Mouse (Mus musculus) forebrain, embryonic 10.5 days (tissue): ENCODE measurements at regions not wholly inside any gene's neighbourhood (a gene's known extent, or its start where the extent isn't known, plus 50 kb on each side); places are given as distances from the start of the nearest gene placed in this dataset.

Experiments used
- DNase-seq: peaks from one replicate; pipeline ENCODE4 v3.0.0-alpha.2; 2017; ENCODE audit warnings: low spot score; ENCODE audit errors: extremely low spot score
- H3K27ac ChIP-seq: fragments of 300-500 bp; sonication (generic); 2 replicates; pipeline ENCODE4 v1.5.1; 2016; ENCODE audit warnings: mild to moderate bottlenecking
- H3K27me3 ChIP-seq: fragments of 300-500 bp; sonication (generic); 2 replicates; pipeline ENCODE4 v1.6.1; 2016; ENCODE audit warnings: mild to moderate bottlenecking; ENCODE audit not compliant: poor library complexity, severe bottlenecking
- H3K36me3 ChIP-seq: fragments of 300-500 bp; sonication (generic); replicated peaks from 2 replicates; pipeline ENCODE4 v1.6.1; 2016; ENCODE audit warnings: mild to moderate bottlenecking, moderate library complexity
- H3K4me1 ChIP-seq: fragments of 300-500 bp; sonication (generic); 2 replicates; pipeline ENCODE4 v1.6.1; 2016
- H3K4me3 ChIP-seq: fragments of 300-500 bp; sonication (generic); 2 replicates; pipeline ENCODE4 v1.5.1; 2016; ENCODE audit warnings: mild to moderate bottlenecking, moderate library complexity
- H3K9me3 ChIP-seq: fragments of 300-500 bp; sonication (generic); 2 replicates; pipeline ENCODE4 v1.6.1; 2016; ENCODE audit warnings: mild to moderate bottlenecking, moderate library complexity
- WGBS: fragments of 180-500 bp; shearing (Covaris S2); methylation state at CpG from one replicate; pipeline ENCODE4 v1.1.7; 2016; 5-methylcytosine and 5-hydroxymethylcytosine counted together

- no peaks in the 10 kb centered on the region for H3K36me3 ChIP-seq
- no peak overlapping the region for H3K27ac ChIP-seq
- peaks cover 5% of the 10 kb centered on the region for H3K9me3 ChIP-seq
- no peaks in the 10 kb centered on the region for H3K4me1 ChIP-seq
- no peaks in the 10 kb centered on the region for H3K27me3 ChIP-seq
- H3K4me3 ChIP-seq: no peak overlapping the region
- no peak for DNase-seq
- 55% methylated on average over 3 of the region's 3 CpGs for WGBS
Observed at GRCm38 (mm10) chr14:80083724-80084123, 99.8 kb downstream of the Olfm4 start.

DNA sequence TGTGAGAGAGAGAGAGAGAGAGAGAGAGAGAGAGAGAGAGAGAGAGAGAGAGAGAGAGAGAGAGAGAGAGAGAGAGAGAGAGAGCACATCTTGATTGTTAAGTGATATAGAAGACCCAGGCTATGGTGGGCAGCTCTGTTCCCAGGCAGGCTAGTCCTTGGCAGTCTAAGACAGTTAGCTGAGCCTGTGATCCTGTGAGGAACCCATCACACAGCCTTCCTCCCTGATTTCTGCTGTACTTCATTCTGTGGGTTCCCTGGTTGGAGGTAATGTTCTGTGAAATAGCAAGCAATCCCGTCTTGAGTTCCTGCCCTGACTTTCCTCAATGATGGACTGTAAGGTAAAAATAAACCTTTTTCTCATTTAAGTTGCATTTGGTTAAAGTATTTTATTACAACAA lies 113.4 kb downstream of the Olfm4 start:
- DNase-seq: no peak
- H3K27ac ChIP-seq: peak overlapping the region; percentile 62
- H3K27me3 ChIP-seq: no peaks in the 10 kb centered on the region
- WGBS: 46% methylated on average over 1 of the region's 1 CpGs
- no peaks in the 10 kb centered on the region for H3K36me3 ChIP-seq
- no peaks in the 10 kb centered on the region for H3K9me3 ChIP-seq
- H3K4me3 ChIP-seq: no peak overlapping the region
- H3K4me1 ChIP-seq: peaks cover 17% of the 10 kb centered on the region

- no peak for DNase-seq
- 87% methylated on average over 6 of the region's 6 CpGs for WGBS
- H3K27ac ChIP-seq: no peak overlapping the region
Observed at GRCm38 (mm10) chr14:80113115-80113687, 129.3 kb downstream of the Olfm4 start.

GRCm38 (mm10) chr14:80114326-80114725 lies 130.4 kb downstream of the Olfm4 start:
- no peak for DNase-seq
- Histone ChIP-seq H3K4me1 (no peaks in the 10 kb centered on the region), H3K4me3 (no peak overlapping the region), H3K36me3 (no peaks in the 10 kb centered on the region), H3K9me3 (no peaks in the 10 kb centered on the region), H3K27me3 (no peaks in the 10 kb centered on the region), H3K27ac (no peak overlapping the region)

More at GRCm38 (mm10) chr14:80113115-80113687, 129.3 kb downstream of the Olfm4 start:
- H3K4me3 ChIP-seq: no peak overlapping the region
- H3K27me3 ChIP-seq: no peaks in the 10 kb centered on the region
- H3K36me3 ChIP-seq: no peaks in the 10 kb centered on the region
- H3K4me1 ChIP-seq: no peaks in the 10 kb centered on the region
- no peaks in the 10 kb centered on the region for H3K9me3 ChIP-seq

- Histone ChIP-seq H3K9me3 (no peaks in the 10 kb centered on the region), H3K27me3 (no peaks in the 10 kb centered on the region), H3K36me3 (no peaks in the 10 kb centered on the region), H3K4me3 (no peak overlapping the region), H3K27ac (no peak overlapping the region), H3K4me1 (no peaks in the 10 kb centered on the region)
- 84% methylated on average over 4 of the region's 4 CpGs for WGBS
- no peak for DNase-seq
Observed at GRCm38 (mm10) chr14:80125156-80125555, 141.3 kb downstream of the Olfm4 start.

GRCm38 (mm10) chr14:80128181-80128580 lies 144.3 kb downstream of the Olfm4 start:
- Histone ChIP-seq H3K9me3 (no peaks in the 10 kb centered on the region), H3K36me3 (no peaks in the 10 kb centered on the region), H3K27me3 (no peaks in the 10 kb centered on the region), H3K4me3 (no peak overlapping the region), H3K27ac (no peak overlapping the region), H3K4me1 (no peaks in the 10 kb centered on the region)
- 89% methylated on average over 2 of the region's 2 CpGs for WGBS
- DNase-seq: no peak

DNA sequence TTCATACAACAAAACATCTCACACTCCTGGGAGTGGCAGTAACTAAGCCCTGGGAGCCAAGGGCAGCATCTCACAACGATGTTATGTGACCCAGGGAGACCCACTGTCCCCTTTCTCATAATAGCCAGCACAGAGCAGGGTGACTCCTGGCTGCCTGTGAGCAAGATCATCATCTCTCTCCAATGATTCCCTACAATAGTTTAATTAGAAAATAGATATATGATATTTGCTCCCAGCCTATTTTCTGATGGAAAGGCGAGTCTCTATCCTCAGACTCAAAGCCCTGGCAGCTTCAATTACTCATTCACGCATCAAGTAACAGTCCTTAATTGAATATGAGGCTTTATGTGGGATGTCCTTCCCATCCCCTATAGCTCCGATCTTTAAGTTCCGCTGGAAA lies 153.7 kb downstream of the Olfm4 start:
- WGBS: 47% methylated on average over 5 of the region's 5 CpGs
- Histone ChIP-seq H3K27ac (0 out of 2 replicates have a peak overlapping the region, but pooled peaks have one; percentile 48), H3K36me3 (no peaks in the 10 kb centered on the region), H3K4me3 (no peak overlapping the region), H3K4me1 (peaks cover 33% of the 10 kb centered on the region), H3K9me3 (no peaks in the 10 kb centered on the region), H3K27me3 (peaks cover 9% of the 10 kb centered on the region)
- no peak for DNase-seq

GRCm38 (mm10) chr14:80138991-80139791 lies 155.3 kb downstream of the Olfm4 start:
- 5% methylated on average over 6 of the region's 6 CpGs for WGBS
- Histone ChIP-seq H3K9me3 (no peaks in the 10 kb centered on the region), H3K36me3 (no peaks in the 10 kb centered on the region), H3K4me3 (peak overlapping the region; percentile 26; the same call in 1 of the 2 replicates), H3K4me1 (peaks cover 33% of the 10 kb centered on the region), H3K27me3 (peaks cover 10% of the 10 kb centered on the region), H3K27ac (peak overlapping the region; percentile 76)
- DNase-seq: peak; percentile 24

GRCm38 (mm10) chr14:80157002-80157401 lies 173.1 kb downstream of the Olfm4 start:
- Histone ChIP-seq H3K27me3 (no peaks in the 10 kb centered on the region), H3K4me1 (no peaks in the 10 kb centered on the region), H3K9me3 (no peaks in the 10 kb centered on the region), H3K36me3 (no peaks in the 10 kb centered on the region), H3K4me3 (no peak overlapping the region), H3K27ac (no peak overlapping the region)
- peak; percentile 41 for DNase-seq
- WGBS: 45% methylated on average over 6 of the region's 6 CpGs

DNA sequence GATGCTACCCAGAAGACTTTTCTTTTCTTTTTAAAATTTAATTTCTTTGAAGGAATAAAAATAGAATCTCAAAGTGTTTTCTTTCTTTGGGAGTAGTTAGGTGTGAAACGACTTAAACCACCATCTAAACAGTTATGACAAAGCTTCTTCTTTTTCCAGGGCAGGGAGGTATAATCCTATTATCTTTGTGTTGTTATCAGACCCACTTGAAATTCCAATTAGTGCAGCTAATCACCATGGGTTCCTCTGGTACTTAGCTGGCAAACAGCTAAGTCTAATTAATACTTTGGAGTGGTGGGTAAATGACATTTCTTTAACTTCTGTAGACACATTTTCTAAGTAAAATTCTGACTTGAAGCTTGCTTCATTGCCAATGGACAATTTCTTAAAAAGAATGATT lies 185.3 kb downstream of the Olfm4 start:
- WGBS: 8% methylated on average over 1 of the region's 1 CpGs
- H3K4me3 ChIP-seq: no peak overlapping the region
- DNase-seq: no peak
- H3K27ac ChIP-seq: no peak overlapping the region
- H3K27me3 ChIP-seq: no peaks in the 10 kb centered on the region
- H3K36me3 ChIP-seq: no peaks in the 10 kb centered on the region
- H3K9me3 ChIP-seq: no peaks in the 10 kb centered on the region
- H3K4me1 ChIP-seq: peaks cover 61% of the 10 kb centered on the region

DNA sequence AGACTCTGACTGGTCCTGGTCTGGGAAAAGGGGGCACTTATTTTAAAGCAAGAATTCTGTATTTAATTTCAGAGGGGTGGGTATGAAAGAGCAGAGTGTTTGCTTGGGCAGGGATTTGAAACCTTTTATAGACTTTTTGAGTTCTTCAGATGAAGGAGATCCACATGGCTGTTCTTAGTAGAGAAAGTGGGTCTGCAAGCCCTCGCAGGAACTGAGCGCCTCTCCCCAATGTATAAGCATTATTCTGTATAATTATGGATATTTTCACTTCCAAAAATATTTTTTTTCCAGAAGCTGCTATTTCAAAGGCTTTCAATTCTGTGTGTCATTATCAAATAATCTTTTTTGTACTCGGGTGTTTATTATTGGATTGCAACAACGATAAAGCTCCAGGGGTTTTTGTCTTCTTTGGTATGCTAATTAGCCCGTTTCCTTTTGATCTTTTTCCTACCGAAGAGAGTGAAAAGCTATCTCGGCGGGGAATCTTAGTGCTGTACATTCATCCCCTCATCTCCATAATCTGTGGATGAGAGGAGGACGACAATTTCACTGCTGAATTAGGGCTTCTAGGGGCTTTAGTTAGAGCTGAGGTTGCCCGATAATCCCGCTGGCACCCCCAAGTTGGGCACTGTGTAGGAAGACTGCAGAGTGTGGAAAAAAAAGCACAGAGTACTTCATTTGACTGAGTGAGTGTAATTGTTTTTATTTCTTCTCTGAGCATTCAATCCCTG lies 186.7 kb downstream of the Olfm4 start:
- H3K36me3 ChIP-seq: no peaks in the 10 kb centered on the region
- no peaks in the 10 kb centered on the region for H3K9me3 ChIP-seq
- H3K4me3 ChIP-seq: peak overlapping the region; percentile 22; the same call in 1 of the 2 replicates
- H3K27me3 ChIP-seq: no peaks in the 10 kb centered on the region
- DNase-seq: peak; percentile 26
- WGBS: 3% methylated on average over 11 of the region's 11 CpGs
- peaks cover 63% of the 10 kb centered on the region for H3K4me1 ChIP-seq
- peak overlapping the region; percentile 60; the same call in 1 of the 2 replicates for H3K27ac ChIP-seq

GRCm38 (mm10) chr14:80172799-80173484 lies 189.1 kb downstream of the Olfm4 start:
- Histone ChIP-seq H3K27ac (peak overlapping the region; percentile 74), H3K9me3 (no peaks in the 10 kb centered on the region), H3K4me3 (no peak overlapping the region), H3K4me1 (peaks cover 63% of the 10 kb centered on the region), H3K36me3 (no peaks in the 10 kb centered on the region), H3K27me3 (no peaks in the 10 kb centered on the region)
- DNase-seq: no peak
- 29% methylated on average over 4 of the region's 4 CpGs for WGBS
